Mouse (Mus musculus): ENCODE data around the gene Fgfr2. TPM values are rescaled to one million over a fixed set of nuclear protein-coding genes. Genes with fewer than 3 reads are reported as not detected.

Fgfr2 gene
- total and polyA plus RNA-seq, 2 experiments from 2014 or later = 12.1 to 32.6 TPM

DNA sequence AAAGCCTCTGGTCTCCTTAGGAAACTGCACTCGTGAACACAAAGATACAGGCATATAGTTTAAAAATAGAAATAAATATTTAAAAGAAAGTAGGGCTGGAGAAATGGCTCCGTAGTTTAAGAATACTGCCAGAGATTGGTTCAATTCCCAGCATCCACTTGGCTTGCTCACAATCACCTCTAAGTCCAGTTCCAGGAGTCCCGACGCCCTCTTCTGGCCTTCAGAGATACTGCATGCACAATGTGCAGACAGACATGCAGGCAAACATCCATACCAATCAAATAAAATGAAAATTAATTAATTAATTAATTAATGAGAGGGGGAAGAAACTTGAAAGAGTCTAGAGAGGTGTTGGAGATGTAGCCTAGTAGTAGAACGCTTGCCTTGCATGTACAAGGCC lies 2856.1 kb downstream of the Fgfr2 start:
- Histone ChIP-seq H3K4me1 (ENCODE audit: insufficient read depth, low read length) (no peaks in the 10 kb centered on the region; the same call in 1 of the 2 replicates), H3K9me3 (ENCODE audit: low read length) (no peaks in the 10 kb centered on the region), H3K36me3 (ENCODE audit: insufficient read depth, low read length) (no peaks in the 10 kb centered on the region), H3K27ac (ENCODE audit: low read depth, low read length) (no peak overlapping the region), H3K9ac (replicated peaks; ENCODE audit: low read length, poor library complexity, severe bottlenecking) (no peak overlapping the region), H3K4me2 (ENCODE audit: low read depth, low read length, poor library complexity, severe bottlenecking) (no peak overlapping the region), H3K27me3 (ENCODE audit: insufficient read depth, low read length) (peaks cover 4% of the 10 kb centered on the region; the same call in 1 of the 2 replicates), H3K4me3 (ENCODE audit: low read depth, low read length) (no peak overlapping the region)
- peak; percentile 74 for TF ChIP-seq CTCF (IDR thresholded peaks at IDR 0.05)
- DNase-seq (ENCODE audit: low spot score) (peak; percentile 52), ATAC-seq (ENCODE audit: low FRiP score) (no peak)
- WGBS = 40% methylated on average over 5 of the region's 5 CpGs

DNA sequence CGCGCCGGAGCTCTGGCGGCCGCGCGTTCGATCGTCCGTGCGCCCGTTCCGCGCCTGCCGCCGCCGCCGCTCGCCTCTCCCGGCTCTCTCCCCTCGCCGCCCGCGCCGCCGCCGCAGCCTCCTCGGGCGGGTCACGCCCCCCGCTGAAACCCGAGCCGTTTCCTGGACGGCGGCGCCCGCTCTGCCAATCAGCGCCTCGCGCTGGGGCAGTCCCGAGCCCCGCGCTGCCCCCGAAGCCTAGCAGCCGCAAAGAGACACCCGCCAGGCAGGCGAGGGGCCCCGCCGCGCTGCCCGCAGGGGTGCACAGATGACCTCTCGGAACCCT lies 2857.0 kb downstream of the Fgfr2 start:
- WGBS = 1% methylated on average over 45 of the region's 52 CpGs

GRCm38 (mm10) chr7:130265319-130266165 lies 2857.6 kb downstream of the Fgfr2 start:
- peak overlapping the region; percentile 62 for H3K4me3 ChIP-seq (ENCODE audit: low read depth, low read length)
- ATAC-seq (ENCODE audit: low FRiP score) (peak; percentile 36; the same call in 1 of the 2 replicates), DNase-seq (ENCODE audit: low spot score) (no peak)
- H3K9ac ChIP-seq (replicated peaks; ENCODE audit: low read length, poor library complexity, severe bottlenecking) = peak overlapping the region; percentile 64
- H3K4me1 ChIP-seq (ENCODE audit: insufficient read depth, low read length) = no peaks in the 10 kb centered on the region; the same call in 1 of the 2 replicates
- no peak for TF ChIP-seq CTCF (IDR thresholded peaks at IDR 0.05)
- peak overlapping the region; percentile 55 for H3K27ac ChIP-seq (ENCODE audit: low read depth, low read length)
- peak overlapping the region; percentile 98 for H3K4me2 ChIP-seq (ENCODE audit: low read depth, low read length, poor library complexity, severe bottlenecking)
- WGBS = under 1% methylated on average over 58 of the region's 58 CpGs
- H3K36me3 ChIP-seq (ENCODE audit: insufficient read depth, low read length) = no peaks in the 10 kb centered on the region
- H3K9me3 ChIP-seq (ENCODE audit: low read length) = no peaks in the 10 kb centered on the region
- peaks cover 4% of the 10 kb centered on the region; the same call in 1 of the 2 replicates for H3K27me3 ChIP-seq (ENCODE audit: insufficient read depth, low read length)

More for the DNA sequence above, 2857.0 kb downstream of the Fgfr2 start:
- no peaks in the 10 kb centered on the region; the same call in 1 of the 2 replicates for H3K4me1 ChIP-seq (ENCODE audit: insufficient read depth, low read length)
- H3K9ac ChIP-seq (replicated peaks; ENCODE audit: low read length, poor library complexity, severe bottlenecking) = peak overlapping the region; percentile 64
- peak overlapping the region; percentile 62 for H3K4me3 ChIP-seq (ENCODE audit: low read depth, low read length)
- ATAC-seq (ENCODE audit: low FRiP score) = peak; percentile 60
- H3K27me3 ChIP-seq (ENCODE audit: insufficient read depth, low read length) = peaks cover 4% of the 10 kb centered on the region; the same call in 1 of the 2 replicates
- no peak for TF ChIP-seq CTCF (IDR thresholded peaks at IDR 0.05)
- H3K4me2 ChIP-seq (ENCODE audit: low read depth, low read length, poor library complexity, severe bottlenecking) = peak overlapping the region; percentile 98
- peak overlapping the region; percentile 55; the same call in 1 of the 2 replicates for H3K27ac ChIP-seq (ENCODE audit: low read depth, low read length)
- no peaks in the 10 kb centered on the region for H3K36me3 ChIP-seq (ENCODE audit: insufficient read depth, low read length)
- DNase-seq (ENCODE audit: low spot score) = peak; percentile 74
- no peaks in the 10 kb centered on the region for H3K9me3 ChIP-seq (ENCODE audit: low read length)

DNA sequence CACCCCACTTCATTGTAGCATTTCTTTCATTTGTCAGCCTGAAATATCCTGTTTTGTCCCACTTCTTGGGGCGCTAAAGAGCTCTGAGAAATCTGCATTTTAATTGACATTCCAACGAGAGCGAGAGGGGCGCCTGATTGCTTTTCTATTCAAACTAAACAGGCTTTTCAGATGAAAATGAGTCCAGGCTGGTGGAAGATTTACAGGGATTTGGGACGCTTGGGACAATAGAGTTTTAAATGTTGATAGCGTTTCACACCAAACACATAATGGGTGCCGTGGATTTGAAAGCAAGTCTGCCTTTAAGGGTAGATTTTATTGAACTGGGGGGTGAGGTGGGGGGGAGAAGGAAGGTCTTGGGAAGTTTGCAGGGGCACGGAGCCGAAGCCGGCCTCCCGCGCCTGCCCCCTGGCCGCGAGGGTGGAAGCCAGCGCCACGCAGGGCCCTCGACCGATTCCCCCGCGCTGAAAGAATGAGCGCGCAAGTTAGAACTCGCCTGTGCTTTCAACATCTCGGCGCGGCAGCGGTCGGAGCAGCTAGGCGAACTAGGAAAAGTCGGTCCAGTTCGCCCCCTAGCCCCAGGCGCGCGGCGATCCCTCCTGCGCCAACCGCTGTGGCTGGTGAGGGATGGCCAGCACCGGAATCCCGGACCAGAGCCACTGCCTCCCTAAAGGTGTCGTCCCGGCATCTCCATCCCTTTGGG lies 2858.4 kb downstream of the Fgfr2 start:
- Histone ChIP-seq H3K9ac (replicated peaks; ENCODE audit: low read length, poor library complexity, severe bottlenecking) (peak overlapping the region; percentile 64), H3K36me3 (ENCODE audit: insufficient read depth, low read length) (no peaks in the 10 kb centered on the region), H3K4me3 (ENCODE audit: low read depth, low read length) (peak overlapping the region; percentile 62), H3K27me3 (ENCODE audit: insufficient read depth, low read length) (peaks cover 4% of the 10 kb centered on the region; the same call in 1 of the 2 replicates), H3K4me1 (ENCODE audit: insufficient read depth, low read length) (no peaks in the 10 kb centered on the region; the same call in 1 of the 2 replicates), H3K9me3 (ENCODE audit: low read length) (no peaks in the 10 kb centered on the region), H3K4me2 (ENCODE audit: low read depth, low read length, poor library complexity, severe bottlenecking) (peak overlapping the region; percentile 98), H3K27ac (ENCODE audit: low read depth, low read length) (peak overlapping the region; percentile 55; the same call in 1 of the 2 replicates)
- under 1% methylated on average over 41 of the region's 41 CpGs for WGBS
- DNase-seq (ENCODE audit: low spot score) (peak; percentile 72), ATAC-seq (ENCODE audit: low FRiP score) (no peak)
- peak; percentile 54 for TF ChIP-seq CTCF (IDR thresholded peaks at IDR 0.05)

DNA sequence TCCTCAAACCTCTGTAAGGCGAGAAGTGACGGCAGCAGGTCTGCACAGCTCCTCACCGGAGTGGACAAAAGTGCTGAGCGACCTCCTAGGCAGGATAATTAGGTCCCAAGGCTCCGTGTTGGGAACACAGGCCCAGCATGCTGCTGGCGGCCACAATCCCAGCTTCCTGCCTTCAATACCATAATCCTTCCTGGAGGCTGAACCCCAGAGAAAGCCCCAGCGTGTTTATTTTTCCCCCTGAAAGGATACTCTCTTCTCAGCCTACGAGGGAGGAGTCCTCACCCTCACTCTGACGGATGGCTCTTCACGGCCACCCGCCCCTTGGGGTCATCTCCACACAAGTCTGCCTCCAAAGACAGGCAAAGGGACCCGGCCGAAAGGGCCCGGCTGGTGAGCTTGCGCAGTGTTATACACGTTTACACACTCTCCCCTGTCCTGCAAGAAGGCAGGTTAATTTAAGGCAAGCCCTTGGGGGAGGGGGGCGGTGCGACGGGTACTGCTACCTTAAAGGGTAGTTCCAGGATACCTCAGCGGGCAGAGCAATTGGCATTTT lies 2859.3 kb downstream of the Fgfr2 start:
- Histone ChIP-seq H3K4me1 (ENCODE audit: insufficient read depth, low read length) (no peaks in the 10 kb centered on the region; the same call in 1 of the 2 replicates), H3K9me3 (ENCODE audit: low read length) (no peaks in the 10 kb centered on the region), H3K36me3 (ENCODE audit: insufficient read depth, low read length) (no peaks in the 10 kb centered on the region), H3K9ac (replicated peaks; ENCODE audit: low read length, poor library complexity, severe bottlenecking) (0 out of 2 replicates have a peak overlapping the region, but pooled peaks have one; percentile 8), H3K27ac (ENCODE audit: low read depth, low read length) (no peak overlapping the region), H3K4me2 (ENCODE audit: low read depth, low read length, poor library complexity, severe bottlenecking) (peak overlapping the region; percentile 98), H3K4me3 (ENCODE audit: low read depth, low read length) (peak overlapping the region; percentile 62), H3K27me3 (ENCODE audit: insufficient read depth, low read length) (peaks cover 4% of the 10 kb centered on the region; the same call in 1 of the 2 replicates)
- DNase-seq (ENCODE audit: low spot score) (no peak), ATAC-seq (ENCODE audit: low FRiP score) (no peak)
- 8% methylated on average over 20 of the region's 20 CpGs for WGBS
- TF ChIP-seq CTCF (IDR thresholded peaks at IDR 0.05) = no peak

Measured in midbrain, postnatal 0 days (tissue).